Mouse (Mus musculus) embryo, embryonic 11.5 days (tissue): ENCODE results near the gene Cacnb1.

ENCODE experiments used
- DNase-seq: peaks from one replicate; pipeline ENCODE4 v3.0.0-alpha.2; 2012; ENCODE audit warnings: low read depth, low spot score

The Cacnb1 gene

DNA sequence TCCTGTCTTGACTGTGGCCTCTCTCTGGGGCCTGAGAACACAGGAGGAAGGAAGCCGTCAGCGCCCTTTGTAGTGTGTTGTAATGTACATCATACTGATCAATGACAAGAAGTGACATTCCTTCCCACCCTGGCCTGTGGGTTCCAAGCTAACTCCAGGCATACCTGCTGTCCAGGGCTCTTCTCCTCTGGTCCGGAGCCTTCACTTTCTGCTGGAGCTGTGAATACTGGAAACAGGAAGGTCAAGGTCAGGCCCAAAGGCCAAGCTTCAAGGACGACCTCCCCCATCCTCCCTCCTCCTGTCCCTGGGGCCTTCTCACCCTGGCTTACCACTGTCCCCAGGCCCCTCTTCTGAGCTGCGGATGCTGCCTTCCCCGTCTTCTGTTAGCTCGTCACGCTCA is 18.1 kb upstream of the Cacnb1 start:
- DNase-seq = no peak

GRCm38 (mm10) chr11:98037871-98038270 is 15.0 kb upstream of the Cacnb1 start:
- no peak for DNase-seq

DNA sequence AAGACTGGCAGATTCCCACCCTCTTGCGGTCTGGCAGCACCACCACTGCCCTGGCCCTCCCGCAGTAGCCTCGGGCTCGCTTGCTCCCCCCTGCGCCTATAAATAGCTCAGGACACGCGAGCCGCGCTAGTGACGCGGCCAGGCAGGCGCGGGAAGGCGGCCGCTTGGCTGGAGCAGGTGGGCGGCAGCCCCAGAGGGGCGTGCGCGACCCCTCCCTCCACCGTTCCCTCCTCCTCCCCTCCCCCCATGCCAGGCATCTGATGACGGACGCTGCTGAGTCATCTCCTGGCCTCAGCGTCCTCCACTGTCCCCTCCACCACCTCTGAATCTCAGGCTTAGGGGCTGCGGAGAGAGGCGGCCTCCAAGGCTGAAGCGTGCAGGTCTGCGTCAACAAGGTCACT is 13.1 kb upstream of the Cacnb1 start:
- DNase-seq = no peak

- DNase-seq = no peak
Measured at GRCm38 (mm10) chr11:98034840-98035239, 12.0 kb upstream of the Cacnb1 start.

DNA sequence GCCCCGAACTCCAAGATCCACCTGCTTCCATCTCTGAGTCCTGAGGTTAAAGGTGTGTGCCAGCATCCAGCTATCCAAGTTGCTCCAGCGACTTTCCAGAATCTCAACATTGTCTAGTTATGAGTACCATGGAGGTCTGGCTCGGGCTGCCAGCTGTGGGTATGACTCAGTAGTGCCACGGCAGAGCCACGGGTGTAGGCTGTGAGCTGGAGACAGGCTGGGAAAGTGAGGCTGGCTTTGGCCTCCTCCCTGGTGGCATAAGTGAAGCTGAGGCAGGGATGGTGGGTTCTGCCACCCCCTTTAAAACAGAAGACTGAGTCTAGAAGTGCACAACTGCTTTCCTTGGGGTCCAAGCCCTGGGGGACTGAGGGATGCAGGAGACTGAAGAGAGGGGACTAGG is 11.2 kb upstream of the Cacnb1 start:
- no peak for DNase-seq

GRCm38 (mm10) chr11:98031443-98031770 is 8.6 kb upstream of the Cacnb1 start:
- peak; percentile 71 for DNase-seq

- DNase-seq = no peak
Measured at GRCm38 (mm10) chr11:98030701-98031442, 8.0 kb upstream of the Cacnb1 start.

DNA sequence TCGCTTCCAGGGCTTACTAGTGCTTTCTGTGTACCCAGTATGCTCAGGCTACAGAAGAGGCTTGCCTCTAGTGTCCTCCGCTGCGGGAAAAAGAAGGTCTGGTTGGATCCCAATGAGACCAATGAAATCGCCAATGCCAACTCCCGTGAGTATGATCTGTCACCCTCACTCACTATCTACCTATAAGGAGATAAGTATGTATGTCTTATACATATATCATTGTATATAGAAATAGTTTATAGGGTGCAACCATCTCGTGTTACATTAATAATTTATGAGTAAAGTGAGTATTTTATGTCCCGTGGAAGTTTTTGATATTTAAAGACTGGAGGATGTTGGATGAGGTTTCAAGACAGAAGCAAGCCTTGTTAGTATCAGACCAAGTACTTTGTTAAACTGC is 5.0 kb upstream of the Cacnb1 start:
- no peak for DNase-seq

DNA sequence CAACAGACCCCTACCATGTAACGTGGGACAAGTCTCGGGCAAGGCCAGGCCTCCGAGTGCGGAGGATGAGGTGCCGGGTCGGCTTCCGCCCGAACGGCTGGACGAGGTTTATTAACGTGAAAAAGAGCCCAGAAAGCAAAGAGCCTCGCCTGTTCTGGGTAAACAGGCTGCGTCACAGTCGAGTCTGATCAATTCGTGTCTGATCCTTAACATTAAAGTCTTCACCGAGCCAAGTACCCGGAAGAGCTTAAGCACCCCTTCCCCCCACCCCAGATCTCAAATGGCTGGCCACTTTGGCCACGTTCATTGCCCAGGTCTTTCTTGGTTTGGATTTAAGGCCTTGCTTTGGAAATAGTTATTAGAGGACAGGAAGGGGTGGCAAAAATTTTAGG is 4.5 kb upstream of the Cacnb1 start:
- no peak for DNase-seq

DNA sequence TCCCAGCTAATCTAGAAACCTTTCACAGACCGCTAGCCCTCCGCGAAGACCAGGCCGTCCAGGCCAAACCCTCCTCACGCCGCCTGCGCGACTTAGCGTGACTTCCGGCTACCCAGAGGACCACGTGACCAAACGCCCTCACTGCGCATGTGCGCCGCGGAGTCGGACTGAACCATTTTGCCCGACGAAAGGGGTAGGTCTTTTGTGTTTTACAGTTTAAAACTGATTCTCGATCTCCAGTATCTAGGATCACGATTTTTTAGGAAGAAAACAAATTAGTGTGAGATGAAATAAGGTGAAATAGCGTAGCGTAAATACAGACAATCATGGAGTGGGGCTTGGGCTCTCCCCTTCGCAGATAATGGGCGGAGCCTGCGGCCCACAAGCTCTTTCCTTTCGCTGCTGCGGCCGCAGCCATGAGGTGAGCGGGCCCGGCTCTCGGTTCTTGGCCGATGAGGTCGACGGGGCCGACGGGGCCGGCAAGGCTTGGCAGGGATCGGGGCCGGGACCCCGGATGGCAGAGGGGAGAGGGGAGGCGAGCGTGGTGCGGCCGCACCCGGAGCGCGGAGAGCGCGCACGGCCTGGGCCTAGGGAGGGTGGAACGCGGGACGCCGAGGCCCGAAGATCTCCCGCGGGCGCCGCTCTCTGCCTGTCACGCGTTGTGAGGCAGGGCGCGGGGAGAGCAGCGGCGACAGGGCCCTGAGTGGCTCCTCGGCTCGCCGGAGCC is 3.9 kb upstream of the Cacnb1 start, which contains the start of gene Rpl19:
TSS of gene Rpl19 (plus strand) at position 141 of the 727 bp plus-strand sequence.
- DNase-seq = peak; percentile 87

GRCm38 (mm10) chr11:98026248-98026569 is 3.4 kb upstream of the Cacnb1 start:
- DNase-seq = no peak

DNA sequence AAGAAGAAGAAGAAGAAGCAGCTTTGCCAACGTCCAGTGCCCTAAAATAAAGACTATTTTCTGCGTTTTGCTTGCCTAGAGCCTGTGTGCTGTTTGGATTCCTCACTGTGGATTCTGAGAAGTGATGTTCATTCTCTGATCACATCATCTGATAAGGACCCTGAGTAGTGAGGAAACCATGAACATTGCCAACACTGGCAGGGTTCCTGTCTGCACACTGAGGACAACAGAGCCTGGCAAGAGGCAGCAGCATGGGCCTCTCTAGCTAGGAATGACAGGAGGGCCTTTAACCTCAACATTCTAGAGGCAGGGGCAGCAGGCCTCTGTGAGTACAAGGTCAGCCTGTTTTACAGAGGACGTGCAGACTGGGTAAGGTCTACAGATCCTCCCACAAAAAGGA is 1.7 kb upstream of the Cacnb1 start:
- DNase-seq = no peak

- no peak for DNase-seq
Measured at GRCm38 (mm10) chr11:98022253-98022554, 630 bp downstream of the Cacnb1 start.

- no peak for DNase-seq
Measured at GRCm38 (mm10) chr11:98021565-98022252, 1.1 kb downstream of the Cacnb1 start.

- DNase-seq = no peak
Measured at GRCm38 (mm10) chr11:98021118-98021517, 1.7 kb downstream of the Cacnb1 start.

- DNase-seq = no peak
Measured at GRCm38 (mm10) chr11:98020710-98021109, 2.1 kb downstream of the Cacnb1 start.

DNA sequence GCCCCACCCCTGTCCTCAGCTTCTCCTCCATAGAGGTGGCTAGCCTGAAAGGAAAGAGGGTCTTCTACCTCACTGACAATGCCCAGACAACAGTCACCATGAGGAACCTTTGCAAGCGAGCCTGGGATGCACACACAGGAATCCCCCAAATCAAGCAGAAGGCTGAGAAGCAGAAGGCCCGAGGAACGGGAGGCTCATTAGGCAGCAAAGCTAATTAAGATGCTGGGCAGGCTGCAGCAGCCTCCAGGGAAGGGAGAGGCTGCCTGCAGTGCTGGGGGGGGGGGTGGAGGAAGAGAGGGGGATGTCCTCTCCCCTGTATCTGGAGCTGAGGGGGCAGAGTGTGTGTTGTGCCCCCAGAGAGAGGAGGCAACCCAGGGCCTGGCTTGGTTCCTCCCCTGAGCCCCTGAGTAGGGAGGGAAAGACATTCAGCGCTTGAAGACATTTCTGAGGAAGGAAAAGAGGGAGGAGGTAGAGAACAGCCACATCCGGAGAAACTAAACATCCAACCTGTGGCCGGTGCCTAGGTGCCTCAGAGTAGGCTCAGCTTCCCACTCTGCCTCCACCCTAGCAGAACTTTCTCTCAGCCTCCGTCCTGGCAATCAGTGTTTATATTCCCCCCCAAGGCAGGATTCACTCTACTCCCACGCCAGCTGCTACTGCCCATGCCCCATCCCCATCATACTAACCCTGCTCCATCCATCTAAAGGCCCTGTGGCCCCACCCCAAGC is 2.8 kb downstream of the Cacnb1 start:
- no peak for DNase-seq

- DNase-seq = no peak
Measured at GRCm38 (mm10) chr11:98018858-98019641, 3.8 kb downstream of the Cacnb1 start.

GRCm38 (mm10) chr11:98018222-98018621 is 4.6 kb downstream of the Cacnb1 start:
- DNase-seq = no peak

- no peak for DNase-seq
Measured at GRCm38 (mm10) chr11:98016824-98017223, 6.0 kb downstream of the Cacnb1 start.

DNA sequence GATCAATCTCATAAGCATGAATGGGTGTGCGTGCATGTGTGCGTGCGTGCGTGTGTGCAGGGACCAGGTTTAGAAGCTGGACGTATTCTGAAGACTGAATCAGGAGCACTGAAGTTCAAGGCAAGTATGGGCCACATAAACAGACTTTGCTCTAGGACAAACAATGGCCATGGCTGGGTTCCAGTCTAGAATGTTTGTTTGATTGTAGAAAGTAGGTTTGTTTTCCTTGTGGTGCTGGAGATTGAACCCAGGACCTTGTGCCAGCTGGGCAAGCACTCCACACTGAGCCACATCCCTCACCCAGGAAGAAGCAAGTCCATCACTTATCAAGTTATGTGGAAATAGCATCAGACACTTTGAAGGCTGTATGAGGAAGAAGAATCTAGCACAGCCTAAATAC is 6.7 kb downstream of the Cacnb1 start:
- no peak for DNase-seq

GRCm38 (mm10) chr11:98012831-98013230 is 10.0 kb downstream of the Cacnb1 start:
- no peak for DNase-seq
